Mouse (Mus musculus): ENCODE results near the gene Cyp2b19.

Cyp2b19 gene

GRCm38 (mm10) chr7:26756842-26757241 lies at the start of gene Cyp2b19:
Cyp2b19 (plus strand) TSS chr7:26757142.
- Histone ChIP-seq H3K27me3 (ENCODE audit: insufficient read depth, low read length) (no peaks in the 10 kb centered on the region), H3K36me3 (ENCODE audit: insufficient read depth, low read length) (no peaks in the 10 kb centered on the region), H3K4me3 (replicated peaks; ENCODE audit: low read length) (no peak within 1 kb of the TSS), H3K4me1 (replicated peaks; ENCODE audit: low read depth, low read length) (no peaks in the 10 kb centered on the region), H3K9me3 (ENCODE audit: low read length) (no peaks in the 10 kb centered on the region)
- TF ChIP-seq NANOG (IDR thresholded peaks at IDR 0.05; ENCODE audit: borderline replicate concordance, low read length) (no peak), CTCF (conservative IDR thresholded peaks at IDR 0.05; ENCODE audit: low read length) (no peak), POU5F1 (IDR thresholded peaks at IDR 0.05; ENCODE audit: borderline replicate concordance, low read length) (no peak)

DNA sequence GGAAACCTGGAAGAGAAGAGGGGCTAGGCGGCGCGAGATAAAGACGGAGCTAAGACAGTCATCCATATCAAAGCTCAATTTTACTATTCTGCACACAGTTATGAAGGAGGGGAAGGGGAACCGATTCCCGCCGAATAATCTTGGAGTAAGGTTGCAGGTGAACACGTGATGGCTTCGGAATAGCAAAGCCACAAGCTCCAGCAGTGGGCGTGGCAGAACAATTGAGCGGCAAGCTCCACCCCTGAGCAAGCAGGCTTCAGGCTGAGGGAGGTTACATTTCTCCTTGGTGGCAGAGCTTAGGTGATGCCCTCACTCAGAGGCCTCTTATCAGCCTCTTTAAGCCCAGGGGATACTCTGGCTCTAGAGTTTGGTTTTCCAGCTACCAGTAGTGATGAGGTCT lies 45.9 kb upstream of the Cyp2b19 start:
- no peak for TF ChIP-seq CTCF (conservative IDR thresholded peaks at IDR 0.05; ENCODE audit: low read length)
- no peak for TF ChIP-seq NANOG (IDR thresholded peaks at IDR 0.05; ENCODE audit: borderline replicate concordance, low read length)
- no peak for TF ChIP-seq POU5F1 (IDR thresholded peaks at IDR 0.05; ENCODE audit: borderline replicate concordance, low read length)
- no peak overlapping the region for H3K4me3 ChIP-seq (replicated peaks; ENCODE audit: low read length)
- H3K36me3 ChIP-seq (ENCODE audit: insufficient read depth, low read length), result no peaks in the 10 kb centered on the region
- H3K27me3 ChIP-seq (ENCODE audit: insufficient read depth, low read length), result no peaks in the 10 kb centered on the region
- peaks cover 42% of the 10 kb centered on the region for H3K9me3 ChIP-seq (ENCODE audit: low read length)
- H3K4me1 ChIP-seq (replicated peaks; ENCODE audit: low read depth, low read length), result no peaks in the 10 kb centered on the region

DNA sequence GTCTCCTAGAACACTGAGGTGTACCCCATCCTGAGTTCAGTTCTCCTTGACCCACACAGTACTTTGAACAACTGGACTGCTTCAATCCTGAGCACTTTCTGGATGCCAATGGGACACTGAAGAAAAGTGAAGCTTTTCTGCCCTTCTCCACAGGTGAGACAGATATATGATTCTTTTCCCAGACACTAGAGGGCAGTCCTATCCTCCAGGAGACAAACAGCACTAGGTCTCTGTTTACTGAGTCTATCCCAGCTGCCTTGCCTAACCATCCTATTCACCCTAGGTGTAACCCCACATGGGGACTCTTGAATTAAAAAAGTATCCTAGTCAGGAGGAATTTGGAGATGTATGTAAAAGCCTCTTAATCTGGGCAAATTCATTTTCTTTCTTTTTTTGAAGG lies 18.0 kb upstream of the Cyp2b19 start:
- no peaks in the 10 kb centered on the region for H3K4me1 ChIP-seq (replicated peaks; ENCODE audit: low read depth, low read length)
- H3K4me3 ChIP-seq (replicated peaks; ENCODE audit: low read length), result no peak overlapping the region
- TF ChIP-seq CTCF (conservative IDR thresholded peaks at IDR 0.05; ENCODE audit: low read length) (no peak), NANOG (IDR thresholded peaks at IDR 0.05; ENCODE audit: borderline replicate concordance, low read length) (no peak), POU5F1 (IDR thresholded peaks at IDR 0.05; ENCODE audit: borderline replicate concordance, low read length) (no peak)
- H3K9me3 ChIP-seq (ENCODE audit: low read length), result peaks cover 3% of the 10 kb centered on the region
- H3K27me3 ChIP-seq (ENCODE audit: insufficient read depth, low read length), result no peaks in the 10 kb centered on the region
- no peaks in the 10 kb centered on the region for H3K36me3 ChIP-seq (ENCODE audit: insufficient read depth, low read length)

DNA sequence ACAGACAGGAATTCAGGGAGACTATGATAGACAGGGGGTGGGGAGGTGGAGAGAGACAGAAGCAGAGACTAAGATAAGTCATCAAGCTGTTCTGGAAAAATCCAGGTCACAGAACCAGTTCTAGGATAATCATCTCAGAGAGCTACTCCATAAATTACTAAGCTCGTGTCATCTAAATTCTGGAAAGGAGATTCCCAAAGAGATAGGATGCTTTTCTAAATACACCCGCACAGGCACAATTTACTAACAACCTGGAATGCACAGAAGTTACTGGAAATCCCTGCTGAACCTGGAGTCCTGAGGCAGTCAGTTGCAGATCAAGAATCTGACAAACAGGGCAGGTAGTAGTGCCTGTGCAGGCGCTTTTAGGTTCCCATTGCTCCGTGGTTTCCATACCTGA lies 13.0 kb upstream of the Cyp2b19 start:
- no peak for TF ChIP-seq POU5F1 (IDR thresholded peaks at IDR 0.05; ENCODE audit: borderline replicate concordance, low read length)
- TF ChIP-seq CTCF (conservative IDR thresholded peaks at IDR 0.05; ENCODE audit: low read length), result no peak
- no peak for TF ChIP-seq NANOG (IDR thresholded peaks at IDR 0.05; ENCODE audit: borderline replicate concordance, low read length)
- Histone ChIP-seq H3K9me3 (ENCODE audit: low read length) (no peaks in the 10 kb centered on the region), H3K4me1 (replicated peaks; ENCODE audit: low read depth, low read length) (no peaks in the 10 kb centered on the region), H3K36me3 (ENCODE audit: insufficient read depth, low read length) (no peaks in the 10 kb centered on the region), H3K27me3 (ENCODE audit: insufficient read depth, low read length) (no peaks in the 10 kb centered on the region), H3K4me3 (replicated peaks; ENCODE audit: low read length) (no peak overlapping the region)

GRCm38 (mm10) chr7:26745486-26745885 lies 11.5 kb upstream of the Cyp2b19 start:
- no peaks in the 10 kb centered on the region for H3K27me3 ChIP-seq (ENCODE audit: insufficient read depth, low read length)
- TF ChIP-seq NANOG (IDR thresholded peaks at IDR 0.05; ENCODE audit: borderline replicate concordance, low read length) (no peak), CTCF (conservative IDR thresholded peaks at IDR 0.05; ENCODE audit: low read length) (no peak), POU5F1 (IDR thresholded peaks at IDR 0.05; ENCODE audit: borderline replicate concordance, low read length) (no peak)
- H3K4me1 ChIP-seq (replicated peaks; ENCODE audit: low read depth, low read length), result no peaks in the 10 kb centered on the region
- no peak overlapping the region for H3K4me3 ChIP-seq (replicated peaks; ENCODE audit: low read length)
- no peaks in the 10 kb centered on the region for H3K9me3 ChIP-seq (ENCODE audit: low read length)
- no peaks in the 10 kb centered on the region for H3K36me3 ChIP-seq (ENCODE audit: insufficient read depth, low read length)

GRCm38 (mm10) chr7:26767084-26767483 lies 10.1 kb downstream of the Cyp2b19 start:
- TF ChIP-seq POU5F1 (IDR thresholded peaks at IDR 0.05; ENCODE audit: borderline replicate concordance, low read length), result no peak
- TF ChIP-seq CTCF (conservative IDR thresholded peaks at IDR 0.05; ENCODE audit: low read length), result peak; percentile 73
- TF ChIP-seq NANOG (IDR thresholded peaks at IDR 0.05; ENCODE audit: borderline replicate concordance, low read length), result no peak
- no peaks in the 10 kb centered on the region for H3K4me1 ChIP-seq (replicated peaks; ENCODE audit: low read depth, low read length)
- H3K27me3 ChIP-seq (ENCODE audit: insufficient read depth, low read length), result no peaks in the 10 kb centered on the region; the same call in 1 of the 2 replicates
- H3K4me3 ChIP-seq (replicated peaks; ENCODE audit: low read length), result no peak overlapping the region
- no peaks in the 10 kb centered on the region for H3K36me3 ChIP-seq (ENCODE audit: insufficient read depth, low read length)
- H3K9me3 ChIP-seq (ENCODE audit: low read length), result no peaks in the 10 kb centered on the region

- Histone ChIP-seq H3K4me1 (replicated peaks; ENCODE audit: low read depth, low read length) (no peaks in the 10 kb centered on the region), H3K4me3 (replicated peaks; ENCODE audit: low read length) (no peak overlapping the region), H3K9me3 (ENCODE audit: low read length) (no peaks in the 10 kb centered on the region), H3K36me3 (ENCODE audit: insufficient read depth, low read length) (no peaks in the 10 kb centered on the region), H3K27me3 (ENCODE audit: insufficient read depth, low read length) (no peaks in the 10 kb centered on the region; the same call in 1 of the 2 replicates)
- no peak for TF ChIP-seq NANOG (IDR thresholded peaks at IDR 0.05; ENCODE audit: borderline replicate concordance, low read length)
- no peak for TF ChIP-seq CTCF (conservative IDR thresholded peaks at IDR 0.05; ENCODE audit: low read length)
- no peak for TF ChIP-seq POU5F1 (IDR thresholded peaks at IDR 0.05; ENCODE audit: borderline replicate concordance, low read length)
These were observed 13.0 kb downstream of the Cyp2b19 start for GRCm38 (mm10) chr7:26769881-26770470.

DNA sequence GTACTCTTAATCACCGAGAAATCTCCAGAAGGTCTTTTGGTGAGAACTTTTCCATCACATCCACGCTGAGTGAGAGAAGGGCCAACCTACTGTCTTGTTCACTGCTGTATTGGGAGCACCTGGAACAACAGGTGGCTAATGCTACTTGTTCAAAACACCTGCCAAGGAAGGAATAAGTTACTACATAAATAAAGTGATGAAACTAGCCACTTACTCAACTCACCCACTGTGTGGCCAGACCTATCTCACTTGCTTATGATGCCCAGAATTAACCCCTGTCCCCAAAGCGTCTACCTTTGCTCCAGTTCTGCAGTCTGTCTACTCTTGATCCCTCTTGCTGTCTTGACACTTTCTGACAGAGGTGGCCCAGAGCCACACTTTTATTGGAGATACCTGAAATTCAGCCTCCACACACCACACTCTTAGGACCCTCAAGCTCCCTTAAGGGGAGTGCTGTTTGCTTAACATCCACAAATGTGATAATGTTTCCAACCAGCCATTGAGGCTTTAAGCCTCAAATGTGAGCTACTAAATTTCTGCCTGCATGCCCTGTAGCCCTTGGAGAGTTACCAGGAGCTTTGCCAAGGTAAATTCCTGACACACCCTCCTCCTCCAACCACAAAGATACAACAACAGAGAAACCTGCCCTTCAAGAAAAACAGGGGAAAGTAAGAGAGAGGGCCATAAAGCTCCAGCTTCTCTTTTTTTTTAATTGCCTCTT lies 16.1 kb downstream of the Cyp2b19 start:
- Histone ChIP-seq H3K4me1 (replicated peaks; ENCODE audit: low read depth, low read length) (no peaks in the 10 kb centered on the region), H3K36me3 (ENCODE audit: insufficient read depth, low read length) (no peaks in the 10 kb centered on the region), H3K9me3 (ENCODE audit: low read length) (peaks cover 3% of the 10 kb centered on the region), H3K27me3 (ENCODE audit: insufficient read depth, low read length) (no peaks in the 10 kb centered on the region; the same call in 1 of the 2 replicates), H3K4me3 (replicated peaks; ENCODE audit: low read length) (no peak overlapping the region)
- TF ChIP-seq POU5F1 (IDR thresholded peaks at IDR 0.05; ENCODE audit: borderline replicate concordance, low read length) (no peak), CTCF (conservative IDR thresholded peaks at IDR 0.05; ENCODE audit: low read length) (no peak), NANOG (IDR thresholded peaks at IDR 0.05; ENCODE audit: borderline replicate concordance, low read length) (no peak)
